Mouse (Mus musculus) urinary bladder, postnatal 10 days (tissue): ENCODE results near the gene Ryr2.
A peak's percentile ranks its signal among the peaks of the same experiment; 100 is the strongest.

Source experiments
- DNase-seq: peaks from one replicate; pipeline ENCODE4 v3.0.0; 2022; ENCODE audit warnings: low spot score

Ryr2 gene

GRCm38 (mm10) chr13:11772173-11772572, 334.6 kb downstream of the Ryr2 start:
- no peak for DNase-seq

GRCm38 (mm10) chr13:11766899-11767298, 339.8 kb downstream of the Ryr2 start:
- DNase-seq: no peak

GRCm38 (mm10) chr13:11763925-11764324, 342.8 kb downstream of the Ryr2 start:
- DNase-seq: no peak

- no peak for DNase-seq
These were observed 343.6 kb downstream of the Ryr2 start for GRCm38 (mm10) chr13:11763104-11763503.

- DNase-seq: no peak
These were observed 348.9 kb downstream of the Ryr2 start for GRCm38 (mm10) chr13:11757894-11758293.

GRCm38 (mm10) chr13:11745479-11745878, 361.3 kb downstream of the Ryr2 start:
- no peak for DNase-seq

GRCm38 (mm10) chr13:11738211-11738610, 368.5 kb downstream of the Ryr2 start:
- no peak for DNase-seq

GRCm38 (mm10) chr13:11716216-11716615, 390.5 kb downstream of the Ryr2 start:
- DNase-seq: no peak

- DNase-seq: no peak
These were observed 396.9 kb downstream of the Ryr2 start for GRCm38 (mm10) chr13:11709708-11710471.

GRCm38 (mm10) chr13:11701721-11702120, 405.0 kb downstream of the Ryr2 start:
- DNase-seq: no peak

- no peak for DNase-seq
These were observed 410.2 kb downstream of the Ryr2 start for GRCm38 (mm10) chr13:11696496-11696895.

GRCm38 (mm10) chr13:11681802-11682201, 424.9 kb downstream of the Ryr2 start:
- no peak for DNase-seq

GRCm38 (mm10) chr13:11662815-11663214, 443.9 kb downstream of the Ryr2 start:
- DNase-seq: no peak

- DNase-seq: no peak
These were observed 461.9 kb downstream of the Ryr2 start for GRCm38 (mm10) chr13:11644846-11645245.

GRCm38 (mm10) chr13:11636383-11636782, 470.4 kb downstream of the Ryr2 start:
- DNase-seq: no peak

GRCm38 (mm10) chr13:11624513-11624912, 482.2 kb downstream of the Ryr2 start:
- DNase-seq: no peak

- DNase-seq: no peak
These were observed 511.3 kb downstream of the Ryr2 start for GRCm38 (mm10) chr13:11595431-11595830.

- DNase-seq: no peak
These were observed 521.5 kb downstream of the Ryr2 start for GRCm38 (mm10) chr13:11585283-11585682.

GRCm38 (mm10) chr13:11572552-11572951, 534.2 kb downstream of the Ryr2 start:
- DNase-seq: no peak

GRCm38 (mm10) chr13:11567376-11567775, 539.4 kb downstream of the Ryr2 start:
- no peak for DNase-seq

- no peak for DNase-seq
These were observed 540.3 kb downstream of the Ryr2 start for GRCm38 (mm10) chr13:11566486-11566885.

- peak; percentile 15 for DNase-seq
These were observed 543.3 kb downstream of the Ryr2 start for GRCm38 (mm10) chr13:11563224-11564024.

- DNase-seq: no peak
These were observed 557.1 kb downstream of the Ryr2 start for GRCm38 (mm10) chr13:11549644-11550043.
